Mouse (Mus musculus) MEL (cell line): ENCODE measurements at regions not wholly inside any gene's neighbourhood (a gene's known extent, or its start where the extent isn't known, plus 50 kb on each side); places are given as distances from the start of the nearest gene placed in this dataset.

Experiments
- DNase-seq: peaks from one replicate; pipeline ENCODE4 v3.0.0; 2011; ENCODE audit warnings: low read depth, low spot score
- H3K27ac ChIP-seq: 2 replicates; pipeline ENCODE4 v1.5.1; 2012; ENCODE audit warnings: low read depth, mild to moderate bottlenecking, control low read depth, low read length, moderate library complexity; ENCODE audit not compliant: control insufficient read depth
- H3K27me3 ChIP-seq, 2 experiments: fragments of 150-350 bp in 1 of 2; sonication (generic) in 1 of 2; 2 replicates each; pipeline ENCODE4 v1.6.1; 2012; ENCODE audit warnings: low read length in 2 of 2, mild to moderate bottlenecking in 2 of 2, improper control_type of control experiment in 1 of 2, moderate library complexity in 1 of 2; ENCODE audit not compliant: insufficient read depth in 2 of 2, control insufficient read depth in 1 of 2
- H3K36me3 ChIP-seq, 2 experiments: 2 replicates each; pipeline ENCODE4 v1.6.1; 2012 to 2014; ENCODE audit warnings: low read length in 2 of 2, improper control_type of control experiment in 1 of 2, inconsistent platforms in 1 of 2, mild to moderate bottlenecking in 1 of 2; ENCODE audit not compliant: insufficient read depth in 2 of 2, control insufficient read depth in 1 of 2
- H3K4me1 ChIP-seq, 2 experiments: fragments of 150-350 bp in 1 of 2; sonication (generic) in 1 of 2; 2 replicates each; pipeline ENCODE4 v1.6.1; 2012; ENCODE audit warnings: low read length in 2 of 2, improper control_type of control experiment in 1 of 2, mild to moderate bottlenecking in 1 of 2; ENCODE audit not compliant: insufficient read depth in 2 of 2, control insufficient read depth in 1 of 2
- H3K4me3 ChIP-seq, 2 experiments: fragments of 150-350 bp in 1 of 2; sonication (generic) in 1 of 2; 2 replicates each; pipeline ENCODE4 v1.5.1; 2012; ENCODE audit warnings: low read depth in 2 of 2, low read length in 2 of 2, mild to moderate bottlenecking in 2 of 2, moderate library complexity in 2 of 2, control low read depth in 1 of 2, improper control_type of control experiment in 1 of 2; ENCODE audit not compliant: control insufficient read depth in 1 of 2, insufficient read depth in 1 of 2
- H3K79me2 ChIP-seq: 2 replicates; pipeline ENCODE4 v1.6.1; 2012; ENCODE audit warnings: mild to moderate bottlenecking, low read length, moderate library complexity; ENCODE audit not compliant: control insufficient read depth, poor library complexity, insufficient read depth
- H3K9ac ChIP-seq: 2 replicates; pipeline ENCODE4 v1.6.1; 2012; ENCODE audit warnings: low read depth, mild to moderate bottlenecking, control low read depth, low read length, moderate library complexity; ENCODE audit not compliant: control insufficient read depth, poor library complexity, severe bottlenecking
- H3K9me3 ChIP-seq: fragments of 150-350 bp; sonication (generic); replicated peaks from 2 replicates; pipeline ENCODE4 v1.6.1; 2012; ENCODE audit warnings: mild to moderate bottlenecking, low read length, improper control_type of control experiment, moderate library complexity; ENCODE audit not compliant: insufficient read depth
- BHLHE40 ChIP-seq: IDR thresholded peaks from 2 replicates; pipeline ENCODE4 v1.6.1; 2012; ENCODE audit warnings: low read depth, mild to moderate bottlenecking, inconsistent platforms, low read length, improper control_type of control experiment, borderline replicate concordance
- CHD2 ChIP-seq: IDR thresholded peaks from 2 replicates; pipeline ENCODE4 v1.6.1; 2011; ENCODE audit warnings: low read length, improper control_type of control experiment
- CTCF ChIP-seq, 3 experiments: IDR thresholded peaks in 2 of 3; conservative IDR thresholded peaks in 1 of 3; 2 replicates each; pipeline ENCODE4 v1.5.1; 2011 to 2012; ENCODE audit warnings: low read length in 3 of 3, low read depth in 2 of 3, mild to moderate bottlenecking in 2 of 3, improper control_type of control experiment in 1 of 3, inconsistent platforms in 1 of 3, mixed read lengths in 1 of 3, moderate library complexity in 1 of 3; ENCODE audit not compliant: control insufficient read depth in 1 of 3, insufficient read depth in 1 of 3, poor library complexity in 1 of 3, severe bottlenecking in 1 of 3
- E2F4 ChIP-seq: IDR thresholded peaks from 2 replicates; pipeline ENCODE4 v1.6.1; 2011; ENCODE audit warnings: low read depth, low read length, improper control_type of control experiment, borderline replicate concordance
- ELF1 ChIP-seq: IDR thresholded peaks from 2 replicates; pipeline ENCODE4 v1.6.1; 2014; ENCODE audit warnings: low read depth, mild to moderate bottlenecking, inconsistent platforms, low read length, improper control_type of control experiment, moderate library complexity
- ETS1 ChIP-seq: IDR thresholded peaks from 2 replicates; pipeline ENCODE4 v1.6.1; 2012; ENCODE audit warnings: low read depth, mild to moderate bottlenecking, inconsistent platforms, low read length, improper control_type of control experiment, moderate library complexity
- HCFC1 ChIP-seq: IDR thresholded peaks from 2 replicates; pipeline ENCODE4 v1.6.1; 2012; ENCODE audit warnings: low read depth, mild to moderate bottlenecking, inconsistent platforms, low read length, improper control_type of control experiment, moderate library complexity
- JUND ChIP-seq: IDR thresholded peaks from 2 replicates; pipeline ENCODE4 v1.6.1; 2011; ENCODE audit warnings: low read depth, mild to moderate bottlenecking, improper control_type of control experiment, low read length
- MAFK ChIP-seq: IDR thresholded peaks from 2 replicates; pipeline ENCODE4 v1.6.1; 2011; ENCODE audit warnings: low read depth, mild to moderate bottlenecking, low read length, improper control_type of control experiment, borderline replicate concordance
- MAZ ChIP-seq: IDR thresholded peaks from 2 replicates; pipeline ENCODE4 v1.6.1; 2012; ENCODE audit warnings: low read depth, mild to moderate bottlenecking, inconsistent platforms, low read length, improper control_type of control experiment
- MXI1 ChIP-seq: IDR thresholded peaks from 2 replicates; pipeline ENCODE4 v1.6.1; 2011; ENCODE audit warnings: mild to moderate bottlenecking, low read depth, low read length, improper control_type of control experiment
- NRF1 ChIP-seq: IDR thresholded peaks from 2 replicates; pipeline ENCODE4 v1.6.1; 2014; ENCODE audit warnings: low read depth, mild to moderate bottlenecking, inconsistent platforms, low read length, improper control_type of control experiment, moderate library complexity; ENCODE audit not compliant: poor library complexity, insufficient read depth, severe bottlenecking
- POLR2A ChIP-seq, 2 experiments: IDR thresholded peaks; 2 replicates each; pipeline ENCODE4 v1.6.1; 2011 to 2012; ENCODE audit warnings: low read length in 2 of 2, mild to moderate bottlenecking in 2 of 2, control low read depth in 1 of 2, improper control_type of control experiment in 1 of 2, low read depth in 1 of 2, moderate library complexity in 1 of 2; ENCODE audit not compliant: control insufficient read depth in 1 of 2, insufficient read depth in 1 of 2, poor library complexity in 1 of 2
- POLR2AphosphoS2 ChIP-seq: IDR thresholded peaks from 2 replicates; pipeline ENCODE4 v1.6.1; 2011; ENCODE audit warnings: low read length, improper control_type of control experiment
- POLR2AphosphoS5 ChIP-seq: IDR thresholded peaks from 2 replicates; pipeline ENCODE4 v1.6.1; 2012; ENCODE audit warnings: low read depth, borderline replicate concordance, mild to moderate bottlenecking, inconsistent platforms, low read length, moderate library complexity, mixed read lengths
- RAD21 ChIP-seq: IDR thresholded peaks from 2 replicates; pipeline ENCODE4 v1.6.1; 2011; ENCODE audit warnings: mild to moderate bottlenecking, low read depth, low read length, improper control_type of control experiment
- SMC3 ChIP-seq: IDR thresholded peaks from 2 replicates; pipeline ENCODE4 v1.6.1; 2011; ENCODE audit warnings: low read depth, low read length, improper control_type of control experiment
- UBTF ChIP-seq: IDR thresholded peaks from 2 replicates; pipeline ENCODE4 v1.6.1; 2012; ENCODE audit warnings: low read depth, mild to moderate bottlenecking, inconsistent platforms, low read length, improper control_type of control experiment, moderate library complexity, borderline replicate concordance; ENCODE audit not compliant: insufficient read depth
- ZMIZ1 ChIP-seq: IDR thresholded peaks from 2 replicates; pipeline ENCODE4 v1.6.1; 2012; ENCODE audit warnings: low read depth, mild to moderate bottlenecking, inconsistent platforms, low read length, improper control_type of control experiment, moderate library complexity
- ZNF384 ChIP-seq: IDR thresholded peaks from 2 replicates; pipeline ENCODE4 v1.6.1; 2012; ENCODE audit warnings: low read depth, mild to moderate bottlenecking, inconsistent platforms, low read length, improper control_type of control experiment

DNA sequence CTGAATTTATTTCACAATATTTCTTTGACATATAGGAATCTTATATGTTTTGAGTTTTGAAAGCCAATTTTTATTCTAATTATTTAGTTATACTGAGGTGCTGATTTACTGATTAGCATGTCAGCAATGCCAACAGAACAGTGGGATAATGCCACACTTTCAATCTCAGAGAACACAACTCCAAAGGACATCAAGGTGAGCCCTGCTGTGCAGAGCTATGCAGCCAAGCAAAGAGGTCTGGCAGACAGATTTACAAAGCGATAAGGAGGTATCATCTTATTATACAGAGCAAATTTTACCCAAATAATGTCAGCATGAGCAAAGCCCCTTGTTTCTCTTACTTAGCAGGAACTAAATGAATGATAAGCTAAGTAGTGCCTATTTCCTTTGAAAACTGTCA lies 204.7 kb upstream of the Tyrp1 start:
- no peak for TF ChIP-seq NRF1
- no peak for TF ChIP-seq RAD21
- no peaks in the 10 kb centered on the region for H3K9me3 ChIP-seq
- H3K36me3 ChIP-seq = no peaks in the 10 kb centered on the region
- DNase-seq = no peak
- H3K4me1 ChIP-seq = no peaks in the 10 kb centered on the region
- no peaks in the 10 kb centered on the region for H3K79me2 ChIP-seq
- H3K27ac ChIP-seq = no peak overlapping the region
- H3K27me3 ChIP-seq = no peaks in the 10 kb centered on the region
- no peak overlapping the region for H3K9ac ChIP-seq
- H3K4me3 ChIP-seq = no peak overlapping the region

DNA sequence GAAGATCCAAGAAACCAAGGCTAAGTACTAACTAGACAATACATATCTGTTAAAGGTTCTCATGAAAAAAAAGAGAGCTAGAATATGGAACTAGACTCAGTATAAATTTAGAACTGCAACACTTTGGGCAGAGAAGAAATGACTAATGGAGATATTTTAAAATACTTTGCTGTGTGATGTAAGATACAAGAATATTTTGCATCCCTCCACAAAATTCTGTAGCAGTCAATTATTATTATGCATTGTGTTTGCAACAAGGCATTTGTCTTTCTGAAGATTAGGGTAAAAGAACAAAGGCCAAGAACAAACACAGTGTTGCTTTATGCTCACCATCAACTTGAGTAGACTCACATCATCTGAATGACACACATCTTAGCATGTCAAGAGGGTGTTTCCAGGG lies 203.7 kb upstream of the Tyrp1 start:
- Histone ChIP-seq H3K79me2 (no peaks in the 10 kb centered on the region), H3K4me1 (no peaks in the 10 kb centered on the region), H3K4me3 (no peak overlapping the region), H3K9me3 (no peaks in the 10 kb centered on the region), H3K27ac (no peak overlapping the region), H3K36me3 (no peaks in the 10 kb centered on the region), H3K9ac (no peak overlapping the region), H3K27me3 (no peaks in the 10 kb centered on the region)
- no peak for TF ChIP-seq ETS1
- no peak for TF ChIP-seq POLR2AphosphoS2
- no peak for TF ChIP-seq ZMIZ1
- no peak for TF ChIP-seq HCFC1
- no peak for TF ChIP-seq E2F4
- no peak for TF ChIP-seq JUND
- no peak for TF ChIP-seq CHD2
- no peak for TF ChIP-seq SMC3
- TF ChIP-seq MXI1 = no peak
- TF ChIP-seq CTCF (IDR thresholded peaks at IDR 0.05 in 2 of 3, conservative IDR thresholded peaks at IDR 0.05 in 1 of 3; ENCODE audit: control insufficient read depth in 1 of 3, insufficient read depth in 1 of 3, low read depth in 2 of 3, low read length in 3 of 3, poor library complexity in 1 of 3, severe bottlenecking in 1 of 3) = no peak
- no peak for TF ChIP-seq ELF1
- no peak for TF ChIP-seq POLR2A (IDR thresholded peaks at IDR 0.05; ENCODE audit: control insufficient read depth in 1 of 2, insufficient read depth in 1 of 2, low read depth in 1 of 2, low read length in 2 of 2, poor library complexity in 1 of 2)
- no peak for TF ChIP-seq POLR2AphosphoS5
- TF ChIP-seq ZNF384 = no peak
- TF ChIP-seq BHLHE40 = no peak
- DNase-seq = no peak

DNA sequence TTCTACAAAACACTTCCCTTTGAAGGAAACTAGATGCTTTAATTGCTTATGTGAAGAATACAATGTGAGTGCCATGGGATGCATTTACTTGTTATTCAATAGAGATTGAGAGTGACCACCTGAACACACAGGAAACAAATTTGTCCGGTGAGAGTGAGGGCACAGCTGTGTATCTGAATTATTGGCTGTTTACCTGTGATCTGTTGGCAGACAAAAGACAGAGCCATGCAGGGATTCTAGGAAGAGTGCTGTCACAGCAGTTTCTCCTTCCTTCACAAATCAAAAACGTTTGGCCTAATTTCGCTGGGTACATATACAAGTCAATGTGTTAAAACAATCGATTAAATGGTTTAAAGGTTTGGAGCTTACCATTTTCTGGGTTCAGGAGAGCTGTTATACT lies 202.9 kb upstream of the Tyrp1 start:
- no peak for DNase-seq
- Histone ChIP-seq H3K4me1 (no peaks in the 10 kb centered on the region), H3K27ac (no peak overlapping the region), H3K4me3 (no peak overlapping the region), H3K79me2 (no peaks in the 10 kb centered on the region), H3K9ac (no peak overlapping the region), H3K9me3 (no peaks in the 10 kb centered on the region), H3K27me3 (no peaks in the 10 kb centered on the region), H3K36me3 (no peaks in the 10 kb centered on the region)
- TF ChIP-seq UBTF (no peak), CTCF (IDR thresholded peaks at IDR 0.05 in 2 of 3, conservative IDR thresholded peaks at IDR 0.05 in 1 of 3; ENCODE audit: control insufficient read depth in 1 of 3, insufficient read depth in 1 of 3, low read depth in 2 of 3, low read length in 3 of 3, poor library complexity in 1 of 3, severe bottlenecking in 1 of 3) (no peak), ETS1 (no peak), POLR2A (IDR thresholded peaks at IDR 0.05; ENCODE audit: control insufficient read depth in 1 of 2, insufficient read depth in 1 of 2, low read depth in 1 of 2, low read length in 2 of 2, poor library complexity in 1 of 2) (no peak), ZMIZ1 (no peak), ZNF384 (no peak), MAFK (no peak), POLR2AphosphoS2 (no peak), MAZ (no peak), ELF1 (no peak)
